Mouse (Mus musculus): Measurements from ENCODE around the gene H2-Ab1. TPM values are rescaled to one million over a fixed set of nuclear protein-coding genes. Genes with fewer than 3 reads are reported as not detected.

The H2-Ab1 gene
- 211 and 1,423 TPM in 2 replicates for polyA plus RNA-seq (2012; ENCODE audit: low replicate concordance)

DNA sequence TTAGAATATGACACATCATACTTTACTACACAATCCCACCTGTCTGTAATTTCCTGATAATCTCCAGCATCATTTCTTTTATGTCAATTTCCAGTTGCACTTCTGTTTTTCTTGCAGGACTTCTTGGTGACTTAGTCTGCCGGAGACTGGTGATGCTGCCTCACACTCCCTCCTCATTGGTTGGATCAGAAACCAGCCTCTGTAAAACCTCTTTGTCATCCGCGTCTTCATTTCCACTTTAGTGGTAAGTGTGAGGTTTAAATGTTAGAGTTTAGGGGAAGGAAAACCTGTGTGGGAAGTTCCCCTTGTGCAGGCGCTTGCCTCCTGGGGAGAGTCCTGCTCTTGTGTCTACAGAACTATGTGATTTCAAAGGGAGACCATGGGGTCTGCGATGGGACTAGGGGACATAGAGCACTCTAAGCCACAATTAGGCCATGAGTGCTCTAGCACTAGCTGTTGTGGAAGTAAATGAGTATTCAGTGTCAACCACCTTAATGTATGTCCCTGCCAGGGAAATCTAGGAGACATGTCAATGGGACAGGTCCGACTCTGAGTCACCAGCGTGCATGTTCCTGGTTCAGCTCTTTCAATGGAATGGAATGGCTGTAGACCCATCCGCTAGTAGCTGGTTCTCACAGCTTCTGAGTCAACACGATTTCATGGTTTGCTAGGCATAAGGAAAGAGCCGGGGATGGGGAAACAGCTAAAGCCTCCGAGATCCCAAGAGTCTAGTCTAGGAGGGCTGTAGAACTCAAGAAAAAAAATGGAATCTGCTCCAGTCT is at the start of gene H2-Ab1:
TSS of gene H2-Ab1 (plus strand) at position 96 of the 782 bp plus-strand sequence.

DNA sequence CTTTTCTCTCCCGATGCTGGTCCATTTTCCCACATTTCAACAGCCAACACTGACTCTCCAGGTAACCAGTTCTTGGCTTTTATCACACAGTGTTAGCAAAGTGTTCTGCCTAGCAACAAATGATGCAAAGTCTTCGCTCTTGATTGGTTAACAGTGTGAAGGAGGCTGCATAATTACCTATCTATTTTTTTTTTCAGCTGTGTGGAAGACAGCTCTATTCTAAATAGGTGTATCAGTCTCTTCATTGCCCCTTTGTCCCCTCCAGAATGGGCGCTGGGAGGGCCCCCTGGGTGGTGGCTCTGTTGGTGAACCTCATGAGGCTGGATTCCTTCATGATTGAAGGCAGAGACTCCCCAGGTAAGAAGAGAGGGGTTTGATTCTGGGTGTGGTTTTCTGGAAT is 18.8 kb upstream of the H2-Ab1 start, which contains the start of gene H2-Ob:
TSS of gene H2-Ob (plus strand) at position 198 of the 400 bp plus-strand sequence.

DNA sequence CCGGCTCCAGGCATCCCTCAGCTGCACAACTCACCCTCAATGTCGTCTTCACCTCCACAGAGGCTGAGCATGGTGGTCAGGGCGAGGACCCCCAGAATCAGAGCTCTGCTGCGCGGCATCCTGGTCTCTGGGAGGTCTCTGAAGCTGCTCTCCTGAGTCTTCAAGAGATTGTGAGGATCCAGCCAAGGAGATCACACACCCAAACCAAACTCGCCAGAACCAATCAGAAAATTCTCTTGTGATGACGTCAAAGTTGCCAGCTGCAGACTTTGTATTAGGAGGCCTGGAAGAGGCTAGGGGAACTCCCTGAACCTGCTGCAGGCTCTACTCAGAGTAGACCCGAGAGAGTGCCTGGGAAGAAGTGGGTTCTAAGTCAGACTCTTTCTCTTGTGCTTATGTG is 30.2 kb downstream of the H2-Ab1 start, which contains the start of gene H2-Aa:
TSS of gene H2-Aa (minus strand) at position 176 of the 400 bp plus-strand sequence.

DNA sequence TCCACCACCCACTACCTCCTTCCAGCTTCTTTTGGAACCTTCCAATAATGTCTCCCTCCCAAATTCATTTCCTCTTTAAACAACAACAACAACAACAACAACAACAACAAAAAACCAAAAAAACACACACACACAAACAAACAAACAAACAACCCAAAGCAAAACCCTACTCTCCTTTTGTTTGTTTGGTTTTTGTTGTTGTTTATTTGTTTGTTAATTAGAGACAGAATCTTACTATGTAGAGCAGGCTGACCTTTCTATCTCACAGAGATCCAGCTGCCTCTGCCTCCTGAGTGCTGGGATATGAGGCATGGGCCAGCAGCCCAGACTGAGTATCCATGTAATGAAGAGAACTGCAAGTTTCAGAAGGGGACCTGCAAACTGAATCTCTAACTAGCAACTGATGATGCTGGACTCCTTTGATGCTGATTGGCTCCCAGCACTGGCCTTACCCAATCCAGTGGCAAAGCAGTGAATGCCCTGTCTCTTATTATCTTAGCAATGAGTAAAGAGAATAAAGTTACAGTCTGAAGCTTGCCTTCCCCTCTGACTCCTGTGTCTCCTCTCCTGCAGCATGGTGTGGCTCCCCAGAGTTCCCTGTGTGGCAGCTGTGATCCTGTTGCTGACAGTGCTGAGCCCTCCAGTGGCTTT is 48.0 kb downstream of the H2-Ab1 start, which contains the start of gene H2-Eb1:
TSS of gene H2-Eb1 (plus strand) at position 488 of the 651 bp plus-strand sequence.

Other genes starting within 250 kb of the H2-Ab1 start
- 42.1 and 63.7 TPM in 2 replicates for gene Ring1, start 233.0 kb upstream of the H2-Ab1 start, polyA plus RNA-seq (2012; ENCODE audit: low replicate concordance)
- 50.7 and 105 TPM in 2 replicates for gene H2-Ke6, start 229.6 kb upstream of the H2-Ab1 start, polyA plus RNA-seq (2012; ENCODE audit: low replicate concordance)
- gene Slc39a7, start 226.0 kb upstream of the H2-Ab1 start, polyA plus RNA-seq (2012; ENCODE audit: low replicate concordance), result 36.5 and 105 TPM in 2 replicates
- gene Rxrb, start 225.9 kb upstream of the H2-Ab1 start, polyA plus RNA-seq (2012; ENCODE audit: low replicate concordance), result 269 and 299 TPM in 2 replicates
- 8.5 and 40.3 TPM in 2 replicates for gene Col11a2, start 218.3 kb upstream of the H2-Ab1 start, polyA plus RNA-seq (2012; ENCODE audit: low replicate concordance)
- 9.6 and 71.7 TPM in 2 replicates for gene H2-Oa, start 165.3 kb upstream of the H2-Ab1 start, polyA plus RNA-seq (2012; ENCODE audit: low replicate concordance)
- gene H2-DMa, start 138.1 kb upstream of the H2-Ab1 start, polyA plus RNA-seq (2012; ENCODE audit: low replicate concordance), result 29.6 and 120 TPM in 2 replicates
- gene Brd2, start 135.1 kb upstream of the H2-Ab1 start, polyA plus RNA-seq (2012; ENCODE audit: low replicate concordance), result 446 and 549 TPM in 2 replicates
- gene H2-DMb2, start 114.4 kb upstream of the H2-Ab1 start, polyA plus RNA-seq (2012; ENCODE audit: low replicate concordance), result 73.6 and 78.6 TPM in 2 replicates
- 2.3 and 4.0 TPM in 2 replicates for gene H2-DMb1, start 104.6 kb upstream of the H2-Ab1 start, polyA plus RNA-seq (2012; ENCODE audit: low replicate concordance)
- gene Tap1, start 70.1 kb upstream of the H2-Ab1 start, polyA plus RNA-seq (2012; ENCODE audit: low replicate concordance), result 20.7 and 59.1 TPM in 2 replicates
- 14.5 and 26.2 TPM in 2 replicates for gene Psmb9, start 69.9 kb upstream of the H2-Ab1 start, polyA plus RNA-seq (2012; ENCODE audit: low replicate concordance)
- gene Psmb8, start 60.0 kb upstream of the H2-Ab1 start, polyA plus RNA-seq (2012; ENCODE audit: low replicate concordance), result 66.5 and 100 TPM in 2 replicates
- gene Tap2, start 54.2 kb upstream of the H2-Ab1 start, polyA plus RNA-seq (2012; ENCODE audit: low replicate concordance), result 95.0 and 101 TPM in 2 replicates
- gene H2-Ob, start 18.8 kb upstream of the H2-Ab1 start, polyA plus RNA-seq (2012; ENCODE audit: low replicate concordance), result 5.9 and 8.8 TPM in 2 replicates
- 8.9 and 82.4 TPM in 2 replicates for gene H2-Aa, start 30.1 kb downstream of the H2-Ab1 start, polyA plus RNA-seq (2012; ENCODE audit: low replicate concordance)
- gene H2-Eb1, start 48.2 kb downstream of the H2-Ab1 start, polyA plus RNA-seq (2012; ENCODE audit: low replicate concordance), result 27.3 and 40.7 TPM in 2 replicates
- 0.07 and 0.10 TPM in 2 replicates for gene H2-Eb2, start 68.0 kb downstream of the H2-Ab1 start, polyA plus RNA-seq (2012; ENCODE audit: low replicate concordance)
- gene Btnl2, start 97.1 kb downstream of the H2-Ab1 start, polyA plus RNA-seq (2012; ENCODE audit: low replicate concordance), result 0.58 and 0.80 TPM in 2 replicates
- gene Btnl1, start 119.4 kb downstream of the H2-Ab1 start, polyA plus RNA-seq (2012; ENCODE audit: low replicate concordance), result not detected in 2 replicates
- gene BC051142, start 141.1 kb downstream of the H2-Ab1 start, polyA plus RNA-seq (2012; ENCODE audit: low replicate concordance), result not detected in 2 replicates
- gene Btnl4, start 219.6 kb downstream of the H2-Ab1 start, polyA plus RNA-seq (2012; ENCODE audit: low replicate concordance), result not detected in 2 replicates